Mouse (Mus musculus) intestine, postnatal 0 days (tissue): ENCODE data around the gene Tars2. TPM values are rescaled to one million over a fixed set of nuclear protein-coding genes. Genes with fewer than 3 reads are reported as not detected.

ENCODE experiments used
- ATAC-seq: fragments of 200-750 bp; cut with Nextera tagmentation; 2 replicates; pipeline ENCODE4 v1.8.0; 2017; ENCODE audit warnings: mild to moderate bottlenecking, moderate TSS enrichment, moderate library complexity
- H3K27ac ChIP-seq: fragments of 300-500 bp; sonication (generic); 2 replicates; pipeline ENCODE4 v1.5.1; 2014; ENCODE audit warnings: mild to moderate bottlenecking, low read depth, low read length, moderate library complexity
- H3K27me3 ChIP-seq: fragments of 300-500 bp; sonication (generic); replicated peaks from 2 replicates; pipeline ENCODE4 v1.6.1; 2014; ENCODE audit warnings: low read length, mixed read lengths; ENCODE audit not compliant: control insufficient read depth, insufficient read depth
- H3K36me3 ChIP-seq: fragments of 300-500 bp; sonication (generic); 2 replicates; pipeline ENCODE4 v1.6.1; 2014; ENCODE audit warnings: mild to moderate bottlenecking, moderate library complexity; ENCODE audit not compliant: control insufficient read depth, insufficient read depth
- H3K4me1 ChIP-seq: fragments of 300-500 bp; sonication (generic); replicated peaks from 2 replicates; pipeline ENCODE4 v1.6.1; 2014; ENCODE audit warnings: antibody characterized with exemption, low read length, mixed read lengths; ENCODE audit not compliant: control insufficient read depth, insufficient read depth
- H3K4me2 ChIP-seq: fragments of 300-500 bp; sonication (generic); replicated peaks from 2 replicates; pipeline ENCODE4 v1.6.1; 2014; ENCODE audit warnings: low read depth, mild to moderate bottlenecking, moderate library complexity
- H3K4me3 ChIP-seq: fragments of 300-500 bp; sonication (generic); 2 replicates; pipeline ENCODE4 v1.5.1; 2014; ENCODE audit warnings: low read depth, low read length
- H3K9ac ChIP-seq: fragments of 300-500 bp; sonication (generic); 2 replicates; pipeline ENCODE4 v1.6.1; 2014; ENCODE audit warnings: mild to moderate bottlenecking, low read depth, low read length
- H3K9me3 ChIP-seq: fragments of 300-500 bp; sonication (generic); 2 replicates; pipeline ENCODE4 v1.6.1; 2016; ENCODE audit warnings: mixed run types; ENCODE audit not compliant: control insufficient read depth
- CTCF ChIP-seq: sonication (generic); IDR thresholded peaks from 2 replicates; pipeline ENCODE4 v1.5.1; 2016; ENCODE audit warnings: low read depth, mild to moderate bottlenecking, control low read depth, antibody characterized with exemption, moderate library complexity
- WGBS: fragments of 180-500 bp; shearing (Covaris S2); extraction: QIAGEN DNeasy Blood & Tissue Kit; methylation state at CpG from one replicate; pipeline ENCODE4 v1.1.7; 2014; 5-methylcytosine and 5-hydroxymethylcytosine counted together
- polyA plus RNA-seq: library from polyadenylated mRNA; unstranded; fragments of >200 nt; fragmentation: Nextera tagmentation; extraction: Ambion mirVana; gene quantifications from 2 replicates; pipeline ENCODE4 v1.2.1, GENCODE M21; 2015

Gene Tars2
- polyA plus RNA-seq, 1 experiment from 2014 or later = 14.9 TPM

- no peaks in the 10 kb centered on the region for H3K9me3 ChIP-seq
- no peak overlapping the region for H3K4me3 ChIP-seq
- H3K27me3 ChIP-seq = no peaks in the 10 kb centered on the region
- TF ChIP-seq CTCF = no peak
- no peak overlapping the region for H3K4me2 ChIP-seq
- 83% methylated on average over 2 of the region's 2 CpGs for WGBS
- ATAC-seq = no peak
- no peak overlapping the region for H3K9ac ChIP-seq
- no peaks in the 10 kb centered on the region for H3K36me3 ChIP-seq
- H3K4me1 ChIP-seq = no peaks in the 10 kb centered on the region
- no peak overlapping the region for H3K27ac ChIP-seq
These were observed 33.7 kb upstream of the Tars2 start for GRCm38 (mm10) chr3:95793662-95794061.

GRCm38 (mm10) chr3:95785501-95785900 is 25.5 kb upstream of the Tars2 start:
- no peak overlapping the region for H3K4me3 ChIP-seq
- 84% methylated on average over 4 of the region's 4 CpGs for WGBS
- H3K27me3 ChIP-seq = no peaks in the 10 kb centered on the region
- H3K4me1 ChIP-seq = no peaks in the 10 kb centered on the region
- H3K36me3 ChIP-seq = peaks cover 63% of the 10 kb centered on the region
- H3K4me2 ChIP-seq = no peak overlapping the region
- H3K9me3 ChIP-seq = no peaks in the 10 kb centered on the region
- ATAC-seq = no peak
- no peak for TF ChIP-seq CTCF
- no peak overlapping the region for H3K27ac ChIP-seq
- H3K9ac ChIP-seq = no peak overlapping the region

GRCm38 (mm10) chr3:95771985-95772384 is 12.0 kb upstream of the Tars2 start:
- no peaks in the 10 kb centered on the region for H3K9me3 ChIP-seq
- H3K4me2 ChIP-seq = no peak overlapping the region
- no peaks in the 10 kb centered on the region for H3K4me1 ChIP-seq
- no peak for ATAC-seq
- no peak overlapping the region for H3K4me3 ChIP-seq
- no peak overlapping the region for H3K9ac ChIP-seq
- peaks cover 42% of the 10 kb centered on the region for H3K36me3 ChIP-seq
- no peak overlapping the region for H3K27ac ChIP-seq
- H3K27me3 ChIP-seq = no peaks in the 10 kb centered on the region
- TF ChIP-seq CTCF = peak; percentile 77

GRCm38 (mm10) chr3:95765534-95765933 is 5.5 kb upstream of the Tars2 start:
- no peaks in the 10 kb centered on the region for H3K4me1 ChIP-seq
- H3K9ac ChIP-seq = no peak overlapping the region
- no peaks in the 10 kb centered on the region for H3K9me3 ChIP-seq
- no peaks in the 10 kb centered on the region for H3K27me3 ChIP-seq
- no peak for ATAC-seq
- H3K4me2 ChIP-seq = no peak overlapping the region
- TF ChIP-seq CTCF = peak; percentile 32
- peaks cover 46% of the 10 kb centered on the region for H3K36me3 ChIP-seq
- no peak overlapping the region for H3K27ac ChIP-seq
- 88% methylated on average over 10 of the region's 10 CpGs for WGBS
- H3K4me3 ChIP-seq = no peak overlapping the region

GRCm38 (mm10) chr3:95763811-95764210 is 3.8 kb upstream of the Tars2 start:
- H3K36me3 ChIP-seq = peaks cover 42% of the 10 kb centered on the region

DNA sequence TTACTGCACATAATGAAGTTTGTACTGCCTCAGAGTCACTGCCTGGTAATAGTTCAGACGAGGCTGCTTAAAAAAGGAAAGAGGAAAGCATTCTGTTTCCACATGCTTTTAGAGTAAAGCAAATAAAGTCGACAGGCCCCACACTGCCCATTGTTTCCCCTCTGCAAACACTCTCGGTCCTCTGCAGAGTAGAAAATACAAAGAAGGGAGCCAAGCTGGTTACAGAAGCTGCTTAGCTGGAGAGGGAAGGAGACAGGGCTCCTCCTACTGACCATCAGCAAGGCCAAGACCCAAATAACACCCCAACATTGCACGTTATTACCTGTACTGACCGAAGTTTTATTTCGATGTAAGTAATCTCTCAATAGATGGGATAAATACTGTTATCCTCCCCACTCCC is 3.0 kb upstream of the Tars2 start:
- H3K27ac ChIP-seq = no peak overlapping the region
- no peaks in the 10 kb centered on the region for H3K9me3 ChIP-seq
- H3K4me2 ChIP-seq = no peak overlapping the region
- TF ChIP-seq CTCF = peak; percentile 44
- H3K4me1 ChIP-seq = no peaks in the 10 kb centered on the region
- no peak overlapping the region for H3K4me3 ChIP-seq
- H3K9ac ChIP-seq = no peak overlapping the region
- H3K27me3 ChIP-seq = no peaks in the 10 kb centered on the region
- WGBS = 42% methylated on average over 6 of the region's 6 CpGs
- no peak for ATAC-seq
- H3K36me3 ChIP-seq = peaks cover 40% of the 10 kb centered on the region

More at GRCm38 (mm10) chr3:95763811-95764210, 3.8 kb upstream of the Tars2 start:
- no peak for TF ChIP-seq CTCF
- Histone ChIP-seq H3K4me1 (no peaks in the 10 kb centered on the region), H3K27ac (no peak overlapping the region), H3K9ac (no peak overlapping the region), H3K4me2 (no peak overlapping the region), H3K9me3 (no peaks in the 10 kb centered on the region), H3K27me3 (no peaks in the 10 kb centered on the region), H3K4me3 (no peak overlapping the region)
- ATAC-seq = no peak
- 79% methylated on average over 10 of the region's 10 CpGs for WGBS

DNA sequence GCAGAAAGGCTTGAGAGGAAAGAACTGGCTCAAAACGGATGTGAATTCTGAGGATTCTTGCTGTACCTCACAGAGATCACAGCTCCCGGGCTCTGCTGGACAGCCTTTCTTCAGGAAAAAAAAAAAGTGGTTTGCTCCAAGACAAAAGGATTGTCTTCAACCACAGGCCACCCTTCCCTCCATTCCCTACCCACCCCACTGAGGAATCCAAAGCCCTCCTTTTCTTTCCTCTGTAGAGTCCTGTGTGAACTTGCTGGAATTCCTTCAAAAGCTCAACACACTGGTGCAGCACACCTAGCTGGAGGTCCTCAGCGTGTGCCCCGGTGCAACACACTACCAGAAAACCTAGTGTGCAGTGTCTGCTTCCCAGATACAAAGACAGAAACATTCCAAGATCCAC is 1.8 kb upstream of the Tars2 start:
- Histone ChIP-seq H3K9me3 (no peaks in the 10 kb centered on the region), H3K36me3 (peaks cover 33% of the 10 kb centered on the region), H3K4me2 (no peak overlapping the region), H3K27me3 (no peaks in the 10 kb centered on the region), H3K27ac (no peak overlapping the region), H3K4me3 (no peak overlapping the region), H3K9ac (no peak overlapping the region), H3K4me1 (no peaks in the 10 kb centered on the region)
- WGBS = 72% methylated on average over 4 of the region's 4 CpGs
- no peak for ATAC-seq
- TF ChIP-seq CTCF = no peak
